Mouse (Mus musculus): Measurements from ENCODE around the gene Dip2c.

- no peak for TF ChIP-seq CTCF (IDR thresholded peaks at IDR 0.05; ENCODE audit: insufficient read depth, low read length)
- TF ChIP-seq POLR2A (IDR thresholded peaks at IDR 0.05; ENCODE audit: borderline replicate concordance, extremely low read depth, low read depth, low read length) = no peak
Observed at GRCm38 (mm10) chr13:9389334-9389733, 113.0 kb downstream of the Dip2c start.
